Mouse (Mus musculus): ENCODE measurements around the gene Nfatc2. TPM values are rescaled to one million over a fixed set of nuclear protein-coding genes. Genes with fewer than 3 reads are reported as not detected.

The Nfatc2 gene
- polyA plus RNA-seq, 1 experiment: 7.8 TPM

GRCm38 (mm10) chr2:168551218-168551617 lies 50.2 kb downstream of the Nfatc2 start:
- TF ChIP-seq CTCF (IDR thresholded peaks at IDR 0.05; ENCODE audit: low read depth, low read length): no peak
- TF ChIP-seq EP300 (IDR thresholded peaks at IDR 0.05; ENCODE audit: insufficient read depth, low read depth, low read length): no peak
- no peak for TF ChIP-seq POLR2A (IDR thresholded peaks at IDR 0.05; ENCODE audit: insufficient read depth, low read length)
- Histone ChIP-seq H3K9ac (ENCODE audit: low read depth, poor library complexity, severe bottlenecking) (no peak overlapping the region), H3K36me3 (ENCODE audit: control insufficient read depth, insufficient read depth, low read length, poor library complexity, severe bottlenecking) (no peaks in the 10 kb centered on the region), H3K9me3 (replicated peaks; ENCODE audit: control insufficient read depth, insufficient read depth, low read length, poor library complexity, severe bottlenecking) (no peaks in the 10 kb centered on the region), H3K4me1 (ENCODE audit: control insufficient read depth, insufficient read depth, low read length) (no peaks in the 10 kb centered on the region), H3K27ac (ENCODE audit: insufficient read depth, low read length) (no peak overlapping the region), H3K4me3 (ENCODE audit: low read depth, low read length) (no peak overlapping the region), H3K27me3 (ENCODE audit: control insufficient read depth, insufficient read depth, low read length, poor library complexity, severe bottlenecking) (no peaks in the 10 kb centered on the region)

DNA sequence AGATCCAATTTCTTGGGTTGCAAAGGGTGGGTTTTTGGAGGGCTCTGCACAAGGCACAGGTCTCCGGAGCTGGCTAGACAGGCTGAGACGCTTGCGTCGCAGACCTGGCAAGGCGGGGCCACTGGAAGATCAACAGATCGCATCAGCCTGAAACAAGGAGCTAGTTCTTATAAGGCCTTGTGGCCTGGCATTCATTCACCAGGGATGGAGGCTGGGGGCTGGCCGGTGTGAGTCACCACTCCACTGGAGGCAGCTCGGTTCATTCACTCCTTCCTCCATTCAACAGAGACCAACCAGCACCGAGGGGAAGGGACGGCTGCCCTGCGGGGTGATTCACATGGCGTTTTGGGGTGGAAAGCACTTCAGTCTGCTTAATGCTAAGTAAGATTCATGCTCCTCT lies 52.1 kb downstream of the Nfatc2 start:
- Histone ChIP-seq H3K4me3 (ENCODE audit: low read depth, low read length) (no peak overlapping the region), H3K9me3 (replicated peaks; ENCODE audit: control insufficient read depth, insufficient read depth, low read length, poor library complexity, severe bottlenecking) (no peaks in the 10 kb centered on the region), H3K9ac (ENCODE audit: low read depth, poor library complexity, severe bottlenecking) (no peak overlapping the region), H3K27me3 (ENCODE audit: control insufficient read depth, insufficient read depth, low read length, poor library complexity, severe bottlenecking) (no peaks in the 10 kb centered on the region), H3K4me1 (ENCODE audit: control insufficient read depth, insufficient read depth, low read length) (no peaks in the 10 kb centered on the region), H3K36me3 (ENCODE audit: control insufficient read depth, insufficient read depth, low read length, poor library complexity, severe bottlenecking) (no peaks in the 10 kb centered on the region), H3K27ac (ENCODE audit: insufficient read depth, low read length) (no peak overlapping the region)
- TF ChIP-seq EP300 (IDR thresholded peaks at IDR 0.05; ENCODE audit: insufficient read depth, low read depth, low read length): no peak
- TF ChIP-seq POLR2A (IDR thresholded peaks at IDR 0.05; ENCODE audit: insufficient read depth, low read length): no peak
- TF ChIP-seq CTCF (IDR thresholded peaks at IDR 0.05; ENCODE audit: low read depth, low read length): no peak

- no peak overlapping the region for H3K4me3 ChIP-seq (ENCODE audit: low read depth, low read length)
- no peak overlapping the region for H3K27ac ChIP-seq (ENCODE audit: insufficient read depth, low read length)
- H3K9me3 ChIP-seq (replicated peaks; ENCODE audit: control insufficient read depth, insufficient read depth, low read length, poor library complexity, severe bottlenecking): no peaks in the 10 kb centered on the region
- H3K27me3 ChIP-seq (ENCODE audit: control insufficient read depth, insufficient read depth, low read length, poor library complexity, severe bottlenecking): no peaks in the 10 kb centered on the region
- no peaks in the 10 kb centered on the region for H3K36me3 ChIP-seq (ENCODE audit: control insufficient read depth, insufficient read depth, low read length, poor library complexity, severe bottlenecking)
- TF ChIP-seq CTCF (IDR thresholded peaks at IDR 0.05; ENCODE audit: low read depth, low read length) (no peak), POLR2A (IDR thresholded peaks at IDR 0.05; ENCODE audit: insufficient read depth, low read length) (no peak), EP300 (IDR thresholded peaks at IDR 0.05; ENCODE audit: insufficient read depth, low read depth, low read length) (no peak)
- no peaks in the 10 kb centered on the region for H3K4me1 ChIP-seq (ENCODE audit: control insufficient read depth, insufficient read depth, low read length)
- no peak overlapping the region for H3K9ac ChIP-seq (ENCODE audit: low read depth, poor library complexity, severe bottlenecking)
Measured at GRCm38 (mm10) chr2:168548008-168548407, 53.4 kb downstream of the Nfatc2 start.

- H3K27me3 ChIP-seq (ENCODE audit: control insufficient read depth, insufficient read depth, low read length, poor library complexity, severe bottlenecking): no peaks in the 10 kb centered on the region
- TF ChIP-seq EP300 (IDR thresholded peaks at IDR 0.05; ENCODE audit: insufficient read depth, low read depth, low read length) (no peak), CTCF (IDR thresholded peaks at IDR 0.05; ENCODE audit: low read depth, low read length) (no peak), POLR2A (IDR thresholded peaks at IDR 0.05; ENCODE audit: insufficient read depth, low read length) (no peak)
- no peak overlapping the region for H3K27ac ChIP-seq (ENCODE audit: insufficient read depth, low read length)
- no peaks in the 10 kb centered on the region for H3K4me1 ChIP-seq (ENCODE audit: control insufficient read depth, insufficient read depth, low read length)
- no peaks in the 10 kb centered on the region for H3K9me3 ChIP-seq (replicated peaks; ENCODE audit: control insufficient read depth, insufficient read depth, low read length, poor library complexity, severe bottlenecking)
- no peak overlapping the region for H3K9ac ChIP-seq (ENCODE audit: low read depth, poor library complexity, severe bottlenecking)
- no peaks in the 10 kb centered on the region for H3K36me3 ChIP-seq (ENCODE audit: control insufficient read depth, insufficient read depth, low read length, poor library complexity, severe bottlenecking)
- no peak overlapping the region for H3K4me3 ChIP-seq (ENCODE audit: low read depth, low read length)
Measured at GRCm38 (mm10) chr2:168545901-168546557, 55.4 kb downstream of the Nfatc2 start.

DNA sequence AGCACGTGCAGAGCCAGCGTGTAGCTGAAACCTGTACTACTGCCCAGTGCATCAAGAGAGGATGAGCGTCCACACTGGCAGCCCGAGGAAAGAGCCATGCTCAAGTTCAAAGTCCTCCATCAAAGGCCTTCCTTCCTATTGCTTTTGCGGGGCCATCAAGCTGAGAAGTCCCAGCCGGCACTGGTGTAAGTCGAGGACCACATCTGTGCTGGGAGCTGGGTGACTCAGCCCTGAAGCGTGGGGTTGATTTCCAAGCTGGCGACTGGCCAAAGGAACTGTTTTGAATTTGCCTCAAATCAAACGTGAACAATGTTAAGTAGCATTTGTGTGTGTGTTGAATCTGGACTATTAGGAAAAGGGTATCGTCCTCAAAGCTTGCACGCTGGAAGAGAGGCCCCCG lies 57.4 kb downstream of the Nfatc2 start:
- Histone ChIP-seq H3K9me3 (replicated peaks; ENCODE audit: control insufficient read depth, insufficient read depth, low read length, poor library complexity, severe bottlenecking) (no peaks in the 10 kb centered on the region), H3K27me3 (ENCODE audit: control insufficient read depth, insufficient read depth, low read length, poor library complexity, severe bottlenecking) (no peaks in the 10 kb centered on the region), H3K4me3 (ENCODE audit: low read depth, low read length) (no peak overlapping the region), H3K27ac (ENCODE audit: insufficient read depth, low read length) (no peak overlapping the region), H3K4me1 (ENCODE audit: control insufficient read depth, insufficient read depth, low read length) (peaks cover 3% of the 10 kb centered on the region), H3K36me3 (ENCODE audit: control insufficient read depth, insufficient read depth, low read length, poor library complexity, severe bottlenecking) (no peaks in the 10 kb centered on the region), H3K9ac (ENCODE audit: low read depth, poor library complexity, severe bottlenecking) (no peak overlapping the region)
- no peak for TF ChIP-seq CTCF (IDR thresholded peaks at IDR 0.05; ENCODE audit: low read depth, low read length)

DNA sequence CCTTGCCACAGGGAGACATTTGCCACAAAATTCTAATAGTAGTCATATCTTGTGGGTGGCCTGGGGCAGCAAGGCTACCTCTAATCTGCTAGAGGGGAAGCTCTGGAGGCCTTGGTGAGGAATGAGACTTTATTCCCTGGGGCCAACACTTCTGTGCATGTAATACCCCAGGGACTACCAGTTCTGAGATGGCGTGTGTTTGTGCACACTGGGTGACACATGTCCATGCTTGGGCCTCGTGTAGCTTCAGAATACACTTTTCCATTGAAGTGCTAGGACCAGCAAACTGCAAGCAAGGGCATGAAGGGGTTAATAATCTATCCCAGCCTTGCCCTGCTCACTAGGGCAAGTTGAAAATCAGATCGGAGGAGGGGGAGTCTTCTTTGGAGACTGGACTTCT lies 58.4 kb downstream of the Nfatc2 start:
- Histone ChIP-seq H3K9ac (ENCODE audit: low read depth, poor library complexity, severe bottlenecking) (no peak overlapping the region), H3K4me3 (ENCODE audit: low read depth, low read length) (no peak overlapping the region), H3K36me3 (ENCODE audit: control insufficient read depth, insufficient read depth, low read length, poor library complexity, severe bottlenecking) (no peaks in the 10 kb centered on the region), H3K27ac (ENCODE audit: insufficient read depth, low read length) (no peak overlapping the region), H3K9me3 (replicated peaks; ENCODE audit: control insufficient read depth, insufficient read depth, low read length, poor library complexity, severe bottlenecking) (no peaks in the 10 kb centered on the region), H3K4me1 (ENCODE audit: control insufficient read depth, insufficient read depth, low read length) (peaks cover 9% of the 10 kb centered on the region), H3K27me3 (ENCODE audit: control insufficient read depth, insufficient read depth, low read length, poor library complexity, severe bottlenecking) (no peaks in the 10 kb centered on the region)
- TF ChIP-seq CTCF (IDR thresholded peaks at IDR 0.05; ENCODE audit: low read depth, low read length) (no peak), POLR2A (IDR thresholded peaks at IDR 0.05; ENCODE audit: insufficient read depth, low read length) (no peak), EP300 (IDR thresholded peaks at IDR 0.05; ENCODE audit: insufficient read depth, low read depth, low read length) (no peak)

Measured in ES-Bruce4 (cell line).